Mouse (Mus musculus): Measurements from ENCODE around the gene Kif3c. TPM values are rescaled to one million over a fixed set of nuclear protein-coding genes. Genes with fewer than 3 reads are reported as not detected.

Gene Kif3c
- polyA plus RNA-seq, 1 experiment from 2014 or later, result 32.0 TPM

- ATAC-seq (no peak), DNase-seq (ENCODE audit: low read depth, low spot score) (no peak)
- H3K27me3 ChIP-seq, result no peaks in the 10 kb centered on the region
- ChIA-PET POLR2A (no interaction called here), CTCF (interaction anchor here (1.4 kb wide), 1 partner anchor 32 kb away, joined by 3 read pairs; no protein-coding TSS in a partner anchor)
- no peak for TF ChIP-seq CTCF (IDR thresholded peaks at IDR 0.05)
- in situ Hi-C loops (cut with MboI; ENCODE audit: low pct_unique_long_range_greater_than_20kb), result no loop called here
Observed at GRCm38 (mm10) chr12:3422786-3423185, 57.9 kb downstream of the Kif3c start.

GRCm38 (mm10) chr12:3424179-3424578, 59.2 kb downstream of the Kif3c start:
- TF ChIP-seq CTCF (IDR thresholded peaks at IDR 0.05), result no peak
- no peak for ATAC-seq
- ChIA-PET CTCF (interaction anchor here (1.4 kb wide), 1 partner anchor 9 kb away, joined by 5 read pairs; no protein-coding TSS in a partner anchor), POLR2A (no interaction called here)
- in situ Hi-C loops (cut with MboI; ENCODE audit: low pct_unique_long_range_greater_than_20kb), result no loop called here
- no peak for DNase-seq (ENCODE audit: low read depth, low spot score)
- H3K27me3 ChIP-seq, result no peaks in the 10 kb centered on the region

- CTCF ChIA-PET, result interaction anchor here (1.0 to 1.4 kb wide), 2 partner anchors 11 to 42 kb away, joined by 3 to 5 read pairs; no protein-coding TSS in a partner anchor
- TF ChIP-seq CTCF (IDR thresholded peaks at IDR 0.05), result no peak
- ATAC-seq (peak; percentile 60), DNase-seq (ENCODE audit: low read depth, low spot score) (peak; percentile 19)
- POLR2A ChIA-PET, result no interaction called here
- no peaks in the 10 kb centered on the region for H3K27me3 ChIP-seq
- in situ Hi-C loops (cut with MboI; ENCODE audit: low pct_unique_long_range_greater_than_20kb), result no loop called here
Observed at GRCm38 (mm10) chr12:3425375-3426341, 60.7 kb downstream of the Kif3c start.

GRCm38 (mm10) chr12:3426530-3427034, 61.6 kb downstream of the Kif3c start, which contains the start of gene Asxl2:
Gene Asxl2, plus strand, starts transcription at chr12:3426857.
- peak; percentile 93 for DNase-seq (ENCODE audit: low read depth, low spot score)
- ChIA-PET POLR2A (no interaction called here), CTCF (no interaction called here)
- H3K27me3 ChIP-seq, result no peaks in the 10 kb centered on the region
- TF ChIP-seq CTCF (IDR thresholded peaks at IDR 0.05), result no peak
- in situ Hi-C loops (cut with MboI; ENCODE audit: low pct_unique_long_range_greater_than_20kb), result no loop called here
- ATAC-seq, result peak; percentile 93

GRCm38 (mm10) chr12:3427067-3427889, 62.3 kb downstream of the Kif3c start:
- CTCF ChIA-PET, result no interaction called here
- no peak for TF ChIP-seq CTCF (IDR thresholded peaks at IDR 0.05)
- POLR2A ChIA-PET, result no interaction called here
- DNase-seq (ENCODE audit: low read depth, low spot score) (peak; percentile 39), ATAC-seq (peak; percentile 42)
- in situ Hi-C loops (cut with MboI; ENCODE audit: low pct_unique_long_range_greater_than_20kb), result no loop called here
- no peaks in the 10 kb centered on the region for H3K27me3 ChIP-seq

GRCm38 (mm10) chr12:3427891-3428775, 63.2 kb downstream of the Kif3c start:
- DNase-seq (ENCODE audit: low read depth, low spot score), result no peak
- in situ Hi-C loops (cut with MboI; ENCODE audit: low pct_unique_long_range_greater_than_20kb), result no loop called here
- H3K27me3 ChIP-seq, result no peaks in the 10 kb centered on the region
- ChIA-PET POLR2A (no interaction called here), CTCF (no interaction called here)
- no peak for ATAC-seq
- TF ChIP-seq CTCF (IDR thresholded peaks at IDR 0.05), result no peak

GRCm38 (mm10) chr12:3429681-3430442, 64.9 kb downstream of the Kif3c start:
- no peak for DNase-seq (ENCODE audit: low read depth, low spot score)
- no peaks in the 10 kb centered on the region for H3K27me3 ChIP-seq
- CTCF ChIA-PET, result no interaction called here
- in situ Hi-C loops (cut with MboI; ENCODE audit: low pct_unique_long_range_greater_than_20kb), result no loop called here
- no peak for TF ChIP-seq CTCF (IDR thresholded peaks at IDR 0.05)
- POLR2A ChIA-PET, result no interaction called here
- ATAC-seq, result no peak

- ChIA-PET CTCF (no interaction called here), POLR2A (no interaction called here)
- DNase-seq (ENCODE audit: low read depth, low spot score) (no peak), ATAC-seq (no peak)
- no peak for TF ChIP-seq CTCF (IDR thresholded peaks at IDR 0.05)
- in situ Hi-C loops (cut with MboI; ENCODE audit: low pct_unique_long_range_greater_than_20kb), result no loop called here
- no peaks in the 10 kb centered on the region for H3K27me3 ChIP-seq
Observed at GRCm38 (mm10) chr12:3430443-3430753, 65.5 kb downstream of the Kif3c start.

- ChIA-PET CTCF (no interaction called here), POLR2A (no interaction called here)
- ATAC-seq (no peak), DNase-seq (ENCODE audit: low read depth, low spot score) (no peak)
- in situ Hi-C loops (cut with MboI; ENCODE audit: low pct_unique_long_range_greater_than_20kb), result no loop called here
- TF ChIP-seq CTCF (IDR thresholded peaks at IDR 0.05), result no peak
- no peaks in the 10 kb centered on the region for H3K27me3 ChIP-seq
Observed at GRCm38 (mm10) chr12:3430985-3431384, 66.1 kb downstream of the Kif3c start.
